16 mouse cellular contexts compared by ENCODE assay signal in the genomic region with DNA sequence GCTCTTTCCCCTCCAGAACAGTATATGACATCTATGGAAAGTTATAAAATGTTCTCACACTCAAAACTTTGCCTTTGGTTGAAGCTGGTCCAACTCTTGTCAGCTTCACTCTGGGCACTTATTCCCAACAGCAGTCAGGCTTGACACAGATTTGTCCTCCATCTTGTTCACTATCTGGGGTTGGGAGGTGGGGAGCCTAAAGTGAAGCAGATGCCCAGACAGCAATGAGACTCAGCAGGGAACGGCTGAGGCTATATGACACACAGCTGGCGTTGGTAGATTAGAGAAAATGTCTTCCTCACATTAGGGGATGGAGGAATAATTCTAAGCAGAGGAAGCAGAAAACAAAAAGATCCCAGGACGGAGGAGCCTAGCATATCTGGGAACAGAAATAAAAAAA.
"Had no signal": no experiment of that assay in that cellular context is flagged by ENCODE, and none has a peak within 500 bp of the region (broad histone marks: within the 10 kb centered on the region; RNA-seq: fewer than 3 reads in every experiment).

No protein-coding gene starts in this region.

- H3K9me3 ChIP-seq: liver, embryonic 12.5 days; midbrain, embryonic 10.5 days; midbrain, embryonic 12.5 days had no signal

- H3K9ac ChIP-seq: liver, embryonic 12.5 days; liver, embryonic 14.5 days; midbrain, embryonic 12.5 days had no signal

- H3K27me3 ChIP-seq: liver, embryonic 12.5 days; midbrain, embryonic 12.5 days had no signal

- H3K27ac ChIP-seq: liver, embryonic 12.5 days; liver, embryonic 14.5 days; midbrain, embryonic 12.5 days had no signal

- DNase-seq: lung, postnatal 10 days; midbrain, embryonic 14.5 days; retina, postnatal 1 day; right cerebral cortex, adult 18-20 months; right cerebral cortex, postnatal 25 days; right cerebral cortex, postnatal 4 days; spleen, adult 18-20 months; thymus, adult 18-20 months; thymus, postnatal 14 days; thymus, postnatal 36 days had no signal

- H3K4me3 ChIP-seq: liver, embryonic 12.5 days; midbrain, embryonic 10.5 days; midbrain, embryonic 12.5 days; myocyte had no signal

- H3K4me2 ChIP-seq: liver, embryonic 12.5 days; midbrain, embryonic 12.5 days had no signal

- ATAC-seq: liver, embryonic 12.5 days; midbrain, embryonic 16.5 days had no signal

- H3K36me3 ChIP-seq: liver, embryonic 12.5 days; midbrain, embryonic 10.5 days; midbrain, embryonic 12.5 days had no signal
